Mouse (Mus musculus): ENCODE measurements at regions not wholly inside any gene's neighbourhood (a gene's known extent, or its start where the extent isn't known, plus 50 kb on each side); places are given as distances from the start of the nearest gene placed in this dataset.

- Histone ChIP-seq H3K9me3 (replicated peaks; ENCODE audit: insufficient read depth, low read length) (no peaks in the 10 kb centered on the region), H3K27ac (ENCODE audit: control insufficient read depth, low read depth, low read length) (no peak overlapping the region), H3K36me3 (ENCODE audit: control insufficient read depth in 1 of 2, insufficient read depth in 2 of 2, low read length in 2 of 2) (no peaks in the 10 kb centered on the region), H3K79me2 (ENCODE audit: control insufficient read depth, insufficient read depth, low read length, poor library complexity) (no peaks in the 10 kb centered on the region), H3K9ac (ENCODE audit: control insufficient read depth, low read depth, low read length, poor library complexity, severe bottlenecking) (no peak overlapping the region), H3K27me3 (ENCODE audit: control insufficient read depth in 1 of 2, insufficient read depth in 2 of 2, low read length in 2 of 2) (peaks cover 0 to 2% of the 10 kb centered on the region in 2 experiments; a peak in 1 of 4 replicates), H3K4me3 (ENCODE audit: control insufficient read depth in 1 of 2, insufficient read depth in 1 of 2, low read depth in 2 of 2, low read length in 2 of 2) (no peak overlapping the region), H3K4me1 (ENCODE audit: control insufficient read depth in 1 of 2, insufficient read depth in 2 of 2, low read length in 2 of 2) (no peaks in the 10 kb centered on the region)
- TF ChIP-seq HCFC1 (IDR thresholded peaks at IDR 0.05; ENCODE audit: low read depth, low read length) (no peak), SIN3A (IDR thresholded peaks at IDR 0.05; ENCODE audit: low read length) (no peak), UBTF (IDR thresholded peaks at IDR 0.05; ENCODE audit: borderline replicate concordance, insufficient read depth, low read depth, low read length) (no peak), CTCF (IDR thresholded peaks at IDR 0.05 in 2 of 3, conservative IDR thresholded peaks at IDR 0.05 in 1 of 3; ENCODE audit: control insufficient read depth in 1 of 3, insufficient read depth in 1 of 3, low read depth in 2 of 3, low read length in 3 of 3, poor library complexity in 1 of 3, severe bottlenecking in 1 of 3) (no peak), SMC3 (IDR thresholded peaks at IDR 0.05; ENCODE audit: low read depth, low read length) (no peak), MXI1 (IDR thresholded peaks at IDR 0.05; ENCODE audit: low read depth, low read length) (no peak), MYB (IDR thresholded peaks at IDR 0.05; ENCODE audit: low read depth, low read length) (no peak), TCF12 (IDR thresholded peaks at IDR 0.05; ENCODE audit: low read depth, low read length) (no peak), CHD2 (IDR thresholded peaks at IDR 0.05; ENCODE audit: low read length) (no peak)
- no peak for DNase-seq (ENCODE audit: low read depth, low spot score)
Observed at GRCm38 (mm10) chr12:79916896-79917633, 195.7 kb downstream of the Zfp36l1 start.

GRCm38 (mm10) chr12:79913898-79914297 lies 198.9 kb downstream of the Zfp36l1 start:
- H3K27ac ChIP-seq (ENCODE audit: control insufficient read depth, low read depth, low read length) = no peak overlapping the region
- no peak for DNase-seq (ENCODE audit: low read depth, low spot score)
- no peaks in the 10 kb centered on the region for H3K79me2 ChIP-seq (ENCODE audit: control insufficient read depth, insufficient read depth, low read length, poor library complexity)
- no peak overlapping the region for H3K9ac ChIP-seq (ENCODE audit: control insufficient read depth, low read depth, low read length, poor library complexity, severe bottlenecking)
- no peaks in the 10 kb centered on the region for H3K27me3 ChIP-seq (ENCODE audit: control insufficient read depth in 1 of 2, insufficient read depth in 2 of 2, low read length in 2 of 2)
- H3K36me3 ChIP-seq (ENCODE audit: control insufficient read depth in 1 of 2, insufficient read depth in 2 of 2, low read length in 2 of 2) = no peaks in the 10 kb centered on the region
- H3K4me1 ChIP-seq (ENCODE audit: control insufficient read depth in 1 of 2, insufficient read depth in 2 of 2, low read length in 2 of 2) = no peaks in the 10 kb centered on the region
- no peaks in the 10 kb centered on the region for H3K9me3 ChIP-seq (replicated peaks; ENCODE audit: insufficient read depth, low read length)
- H3K4me3 ChIP-seq (ENCODE audit: control insufficient read depth in 1 of 2, insufficient read depth in 1 of 2, low read depth in 2 of 2, low read length in 2 of 2) = no peak overlapping the region
- no peak for TF ChIP-seq POLR2A (IDR thresholded peaks at IDR 0.05; ENCODE audit: control insufficient read depth in 1 of 2, insufficient read depth in 1 of 2, low read depth in 1 of 2, low read length in 2 of 2, poor library complexity in 1 of 2)
- no peak for TF ChIP-seq ZNF384 (IDR thresholded peaks at IDR 0.05; ENCODE audit: low read depth, low read length)
- TF ChIP-seq HCFC1 (IDR thresholded peaks at IDR 0.05; ENCODE audit: low read depth, low read length) = no peak
- no peak for TF ChIP-seq TBP (IDR thresholded peaks at IDR 0.05; ENCODE audit: low read depth, low read length)
- TF ChIP-seq MXI1 (IDR thresholded peaks at IDR 0.05; ENCODE audit: low read depth, low read length) = no peak
- no peak for TF ChIP-seq EP300 (IDR thresholded peaks at IDR 0.05; ENCODE audit: low read depth in 1 of 2, low read length in 2 of 2)
- no peak for TF ChIP-seq RCOR1 (IDR thresholded peaks at IDR 0.05; ENCODE audit: low read depth, low read length)
- no peak for TF ChIP-seq ZKSCAN1 (IDR thresholded peaks at IDR 0.05; ENCODE audit: low read depth, low read length)
- TF ChIP-seq MAFK (IDR thresholded peaks at IDR 0.05; ENCODE audit: borderline replicate concordance, low read depth, low read length) = no peak
